Mouse (Mus musculus): ENCODE results near the gene Gid4. TPM values are rescaled to one million over a fixed set of nuclear protein-coding genes. Genes with fewer than 3 reads are reported as not detected.
A peak's percentile ranks its signal among the peaks of the same experiment; 100 is the strongest.

Gene Gid4
- polyA plus RNA-seq (2012; rRNA removed), result 45.0 and 46.6 TPM in 2 replicates

DNA sequence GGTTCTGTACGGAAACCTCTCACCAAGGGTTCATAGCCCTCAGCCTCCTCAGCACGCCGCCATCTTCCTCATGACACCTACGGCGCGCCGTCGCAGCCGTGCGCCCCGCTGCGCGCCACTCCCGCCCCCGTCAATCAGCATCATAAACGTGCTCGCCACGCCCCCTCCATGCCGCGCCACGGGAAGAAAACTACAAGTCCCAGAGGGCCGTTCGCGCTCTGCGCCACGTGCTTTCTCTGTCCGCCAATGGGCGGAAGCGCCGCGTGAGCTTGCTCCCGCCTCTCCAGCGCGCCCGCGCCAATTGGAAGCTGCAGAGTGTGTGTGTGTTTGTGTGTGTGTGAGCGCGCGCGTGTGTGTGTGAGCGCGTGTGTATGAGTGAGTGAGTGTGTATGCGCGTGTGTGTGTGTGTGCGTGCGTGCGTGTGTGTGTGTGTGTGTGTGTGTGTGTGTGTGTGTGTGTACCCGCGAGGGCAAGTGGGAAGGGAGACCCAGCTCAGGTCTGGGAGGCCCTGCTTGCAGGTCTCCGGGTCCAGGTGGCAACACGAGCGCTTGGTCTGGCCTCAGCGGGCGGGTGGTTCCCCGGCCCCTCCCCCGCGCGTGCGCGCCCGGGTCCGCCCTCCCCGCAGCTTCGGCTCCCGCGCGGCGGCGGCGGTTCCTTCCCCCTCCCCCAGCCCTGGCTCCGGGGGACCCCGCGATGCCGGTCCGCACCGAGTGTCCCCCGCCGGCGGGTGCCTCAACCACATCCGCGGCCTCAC lies at the start of gene Gid4:
Gene Gid4, plus strand, starts transcription at position 183 of the 754 bp plus-strand sequence.
- TF ChIP-seq POLR2A (IDR thresholded peaks at IDR 0.05; ENCODE audit: extremely low read depth, insufficient read depth, low read length), result peak; percentile 75
- TF ChIP-seq CTCF (IDR thresholded peaks at IDR 0.05; ENCODE audit: extremely low read depth, insufficient read depth, low read length), result no peak
- H3K4me1 ChIP-seq (ENCODE audit: control insufficient read depth, insufficient read depth, low read length), result peaks cover 7% of the 10 kb centered on the region
- H3K4me3 ChIP-seq (ENCODE audit: insufficient read depth, low read length), result peak within 1 kb of the TSS; percentile 57
- peak within 1 kb of the TSS; percentile 62; the same call in 1 of the 2 replicates for H3K27ac ChIP-seq (ENCODE audit: insufficient read depth, low read length)

DNA sequence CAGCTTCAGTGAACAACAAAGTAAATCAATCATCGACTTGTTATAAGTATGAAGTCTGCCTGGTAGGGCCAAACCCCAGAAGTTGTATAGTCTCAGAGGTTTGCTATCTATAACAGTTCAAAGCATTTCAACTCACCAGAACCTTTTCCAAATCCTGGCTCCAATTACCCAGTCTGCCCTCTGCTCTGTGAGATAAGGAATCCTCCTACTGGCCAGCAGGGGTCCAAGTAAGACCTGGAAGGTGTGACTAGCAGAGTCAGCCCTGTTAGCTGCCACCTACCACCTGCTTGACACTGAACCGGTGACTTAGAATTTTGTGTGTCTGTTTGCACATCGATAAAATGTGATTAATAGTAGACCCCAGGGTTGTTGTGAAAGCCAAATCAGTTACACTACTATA lies 49.7 kb upstream of the Gid4 start:
- no peak overlapping the region for H3K27ac ChIP-seq (ENCODE audit: insufficient read depth, low read length)
- TF ChIP-seq CTCF (IDR thresholded peaks at IDR 0.05; ENCODE audit: extremely low read depth, insufficient read depth, low read length), result no peak
- TF ChIP-seq POLR2A (IDR thresholded peaks at IDR 0.05; ENCODE audit: extremely low read depth, insufficient read depth, low read length), result no peak
- H3K4me1 ChIP-seq (ENCODE audit: control insufficient read depth, insufficient read depth, low read length), result no peaks in the 10 kb centered on the region
- no peak overlapping the region for H3K4me3 ChIP-seq (ENCODE audit: insufficient read depth, low read length)

DNA sequence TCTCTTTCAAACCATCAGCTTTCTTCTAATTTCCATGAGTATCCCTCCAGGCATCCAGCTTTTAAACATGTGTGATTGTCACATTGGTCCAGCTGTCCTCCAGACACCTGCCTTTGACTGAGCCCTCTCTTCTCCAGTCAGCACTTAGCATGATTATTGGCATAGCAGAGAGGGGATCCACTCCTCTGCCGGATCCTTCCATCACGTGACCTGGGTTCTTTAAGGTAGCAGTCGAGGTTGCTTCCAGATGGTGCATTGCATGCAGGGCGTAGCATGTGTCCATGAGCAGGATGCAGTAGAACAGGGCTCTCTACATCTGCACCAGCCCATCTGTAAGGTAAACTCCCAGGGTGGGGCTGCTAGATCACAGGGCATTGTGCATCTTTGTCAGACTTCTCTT lies 48.0 kb upstream of the Gid4 start:
- no peak for TF ChIP-seq POLR2A (IDR thresholded peaks at IDR 0.05; ENCODE audit: extremely low read depth, insufficient read depth, low read length)
- Histone ChIP-seq H3K4me3 (ENCODE audit: insufficient read depth, low read length) (no peak overlapping the region), H3K27ac (ENCODE audit: insufficient read depth, low read length) (no peak overlapping the region), H3K4me1 (ENCODE audit: control insufficient read depth, insufficient read depth, low read length) (no peaks in the 10 kb centered on the region)

DNA sequence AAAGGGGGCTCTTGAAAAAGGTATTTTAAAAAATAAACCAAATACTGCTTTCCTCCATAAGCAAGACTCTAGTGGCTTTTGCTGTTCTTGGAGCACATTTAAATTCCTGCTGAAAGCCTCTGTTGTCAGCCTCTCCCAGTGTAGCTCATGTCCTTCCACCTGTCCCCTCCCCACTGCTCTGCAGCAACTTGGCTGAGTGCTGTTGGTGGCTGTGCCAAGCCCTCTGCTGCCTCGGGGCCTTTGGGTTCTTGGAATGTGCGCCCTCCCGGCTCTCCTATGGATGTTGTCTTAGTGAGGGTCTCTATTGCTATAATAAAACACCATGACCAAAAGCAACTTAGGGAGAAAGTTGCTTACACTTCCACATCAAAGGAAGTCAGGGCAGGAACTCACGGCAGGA lies 47.5 kb upstream of the Gid4 start:
- H3K4me3 ChIP-seq (ENCODE audit: insufficient read depth, low read length), result no peak overlapping the region
- H3K27ac ChIP-seq (ENCODE audit: insufficient read depth, low read length), result no peak overlapping the region
- no peak for TF ChIP-seq CTCF (IDR thresholded peaks at IDR 0.05; ENCODE audit: extremely low read depth, insufficient read depth, low read length)
- TF ChIP-seq POLR2A (IDR thresholded peaks at IDR 0.05; ENCODE audit: extremely low read depth, insufficient read depth, low read length), result no peak
- H3K4me1 ChIP-seq (ENCODE audit: control insufficient read depth, insufficient read depth, low read length), result no peaks in the 10 kb centered on the region

DNA sequence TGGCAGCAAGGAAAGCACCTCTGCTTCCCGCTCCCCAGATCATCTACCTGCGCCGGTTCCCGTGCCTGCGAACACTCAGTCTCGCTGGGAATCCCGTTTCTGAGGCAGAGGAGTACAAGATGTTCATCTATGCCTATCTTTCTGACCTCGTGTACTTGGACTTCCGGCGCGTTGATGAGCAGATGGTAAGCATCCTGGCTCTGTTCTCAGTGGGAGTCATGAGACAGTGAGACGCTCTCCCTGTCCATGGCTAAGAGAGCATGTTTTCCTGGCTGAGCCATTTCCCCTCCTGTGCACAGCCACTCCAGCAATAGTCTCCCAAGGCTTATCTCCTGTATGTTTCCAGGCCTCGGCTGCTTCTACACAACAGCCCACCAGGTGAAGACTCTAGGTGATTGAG lies 46.5 kb upstream of the Gid4 start:
- no peak overlapping the region for H3K27ac ChIP-seq (ENCODE audit: insufficient read depth, low read length)
- H3K4me3 ChIP-seq (ENCODE audit: insufficient read depth, low read length), result no peak overlapping the region
- H3K4me1 ChIP-seq (ENCODE audit: control insufficient read depth, insufficient read depth, low read length), result no peaks in the 10 kb centered on the region
- TF ChIP-seq CTCF (IDR thresholded peaks at IDR 0.05; ENCODE audit: extremely low read depth, insufficient read depth, low read length) (no peak), POLR2A (IDR thresholded peaks at IDR 0.05; ENCODE audit: extremely low read depth, insufficient read depth, low read length) (no peak)

DNA sequence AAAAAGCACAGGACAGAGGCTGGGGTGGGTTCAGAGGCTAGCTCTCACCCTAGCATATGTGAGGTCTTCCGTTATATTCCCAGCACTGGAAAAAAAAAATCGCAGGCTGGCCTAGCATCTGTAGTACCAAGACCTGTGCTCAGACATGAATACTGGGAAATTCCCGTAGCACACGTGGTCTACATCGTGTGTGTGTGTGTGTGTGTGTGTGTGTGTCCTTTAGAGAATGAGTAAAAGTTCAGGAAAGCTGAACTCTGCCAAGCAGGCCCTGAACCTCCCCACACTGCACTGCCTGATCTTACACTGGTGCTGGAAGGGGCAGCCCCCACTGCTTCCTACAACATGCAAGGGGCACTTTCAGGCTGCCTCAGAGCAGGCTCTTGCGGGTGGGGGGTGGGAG lies 42.5 kb upstream of the Gid4 start:
- no peak for TF ChIP-seq POLR2A (IDR thresholded peaks at IDR 0.05; ENCODE audit: extremely low read depth, insufficient read depth, low read length)
- H3K27ac ChIP-seq (ENCODE audit: insufficient read depth, low read length), result no peak overlapping the region
- H3K4me3 ChIP-seq (ENCODE audit: insufficient read depth, low read length), result no peak overlapping the region
- H3K4me1 ChIP-seq (ENCODE audit: control insufficient read depth, insufficient read depth, low read length), result no peaks in the 10 kb centered on the region

DNA sequence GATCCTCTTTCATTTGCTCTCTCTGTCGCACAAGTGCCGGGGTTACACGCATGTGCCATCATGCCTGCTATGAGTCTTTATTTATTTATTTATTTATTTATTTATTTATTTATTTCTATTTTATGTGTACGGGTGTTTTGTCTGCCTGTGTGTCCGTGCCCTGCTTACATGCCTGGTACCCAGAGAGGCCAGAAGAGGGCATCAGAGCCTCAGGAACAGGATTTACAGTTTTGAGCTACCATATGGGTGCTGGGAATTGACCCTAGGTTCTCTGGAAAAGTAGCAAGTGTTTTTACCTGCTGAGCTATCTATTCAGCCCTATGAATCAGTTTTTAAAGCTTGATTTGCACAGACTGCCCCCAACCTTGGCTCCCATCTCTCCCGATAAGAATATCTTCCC lies 33.4 kb upstream of the Gid4 start:
- H3K27ac ChIP-seq (ENCODE audit: insufficient read depth, low read length), result no peak overlapping the region

DNA sequence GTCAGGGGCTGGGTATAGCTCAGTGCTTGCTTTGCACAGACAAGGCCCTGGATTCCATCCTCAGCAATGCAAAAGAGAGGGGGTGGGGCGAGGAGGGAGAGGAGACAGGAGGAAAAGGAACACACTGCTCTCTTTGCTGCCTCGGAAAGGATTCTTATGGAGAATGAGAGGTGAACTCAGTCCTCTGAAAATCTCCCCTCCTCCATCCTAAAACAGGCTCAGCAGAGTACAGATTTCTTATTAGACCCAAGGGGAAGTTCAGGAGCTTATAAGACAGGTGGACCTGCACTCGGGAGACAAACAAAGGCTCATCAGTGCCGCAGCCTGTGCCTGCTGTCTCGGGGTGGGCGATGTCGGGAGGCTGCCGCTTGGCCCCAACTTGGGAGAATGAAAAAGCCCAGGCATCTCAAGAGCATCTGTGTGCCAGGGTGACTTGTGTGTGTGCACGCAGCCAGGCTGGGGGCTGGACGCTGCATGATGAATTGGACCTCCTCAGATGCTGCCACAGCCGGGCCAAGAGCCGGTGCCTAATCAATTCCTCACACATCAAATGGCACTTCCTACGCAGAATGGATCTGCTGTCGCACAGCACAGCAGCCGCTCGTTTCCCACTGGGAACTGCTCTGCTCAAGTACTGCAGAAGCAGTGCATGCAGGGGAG lies 32.1 kb upstream of the Gid4 start:
- Histone ChIP-seq H3K27ac (ENCODE audit: insufficient read depth, low read length) (0 out of 2 replicates have a peak overlapping the region, but pooled peaks have one; percentile 11), H3K4me3 (ENCODE audit: insufficient read depth, low read length) (no peak overlapping the region), H3K4me1 (ENCODE audit: control insufficient read depth, insufficient read depth, low read length) (peaks cover 7% of the 10 kb centered on the region)
- TF ChIP-seq CTCF (IDR thresholded peaks at IDR 0.05; ENCODE audit: extremely low read depth, insufficient read depth, low read length), result no peak
- 0 out of 2 replicates have a peak, but pooled peaks have one; percentile 48 for TF ChIP-seq POLR2A (IDR thresholded peaks at IDR 0.05; ENCODE audit: extremely low read depth, insufficient read depth, low read length)

More for the DNA sequence above, 33.4 kb upstream of the Gid4 start:
- Histone ChIP-seq H3K4me3 (ENCODE audit: insufficient read depth, low read length) (no peak overlapping the region), H3K4me1 (ENCODE audit: control insufficient read depth, insufficient read depth, low read length) (peaks cover 7% of the 10 kb centered on the region)
- no peak for TF ChIP-seq POLR2A (IDR thresholded peaks at IDR 0.05; ENCODE audit: extremely low read depth, insufficient read depth, low read length)
- no peak for TF ChIP-seq CTCF (IDR thresholded peaks at IDR 0.05; ENCODE audit: extremely low read depth, insufficient read depth, low read length)

DNA sequence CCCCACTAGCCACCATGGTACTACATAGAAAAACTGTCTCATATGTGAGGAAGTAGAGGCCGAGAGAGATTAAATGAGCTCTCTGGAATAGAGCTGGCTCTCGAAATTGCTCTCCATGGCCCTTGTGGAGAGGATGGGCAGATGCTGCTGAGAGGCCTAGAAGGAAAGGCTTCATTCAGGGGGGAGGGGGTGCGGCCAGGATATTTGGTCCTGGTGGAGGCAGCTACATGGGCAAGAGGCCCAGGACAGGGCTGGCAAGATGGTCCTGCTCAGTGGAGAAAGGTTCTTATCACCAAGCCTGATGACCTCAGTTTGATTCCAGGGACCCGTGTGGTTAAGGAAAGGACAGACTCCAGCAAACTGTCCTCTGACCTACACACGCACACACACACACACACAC lies 31.0 kb upstream of the Gid4 start:
- H3K27ac ChIP-seq (ENCODE audit: insufficient read depth, low read length), result no peak overlapping the region

DNA sequence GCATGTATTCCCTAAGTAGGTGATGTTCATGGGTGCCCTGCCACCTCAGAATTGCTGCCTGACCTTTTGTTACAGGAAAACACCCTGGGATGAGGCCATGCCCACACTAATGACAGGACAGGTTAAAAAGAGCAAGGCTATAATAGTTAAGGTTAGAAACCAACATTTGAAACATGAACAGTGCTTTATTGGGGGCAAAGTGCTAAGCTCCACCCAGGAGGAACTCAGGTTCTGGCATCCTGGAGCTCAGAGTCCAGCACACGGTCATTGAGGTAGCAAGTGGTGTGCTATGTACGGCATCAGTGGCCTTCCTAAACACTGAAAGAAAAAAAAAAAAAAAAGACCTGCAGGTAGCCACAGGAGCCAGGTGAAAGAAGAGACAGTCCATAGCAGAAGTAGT lies 29.0 kb upstream of the Gid4 start:
- peaks cover 9% of the 10 kb centered on the region for H3K4me1 ChIP-seq (ENCODE audit: control insufficient read depth, insufficient read depth, low read length)
- no peak overlapping the region for H3K4me3 ChIP-seq (ENCODE audit: insufficient read depth, low read length)
- TF ChIP-seq CTCF (IDR thresholded peaks at IDR 0.05; ENCODE audit: extremely low read depth, insufficient read depth, low read length) (no peak), POLR2A (IDR thresholded peaks at IDR 0.05; ENCODE audit: extremely low read depth, insufficient read depth, low read length) (no peak)
- H3K27ac ChIP-seq (ENCODE audit: insufficient read depth, low read length), result no peak overlapping the region

More for the DNA sequence above, 31.0 kb upstream of the Gid4 start:
- TF ChIP-seq CTCF (IDR thresholded peaks at IDR 0.05; ENCODE audit: extremely low read depth, insufficient read depth, low read length), result no peak
- no peak for TF ChIP-seq POLR2A (IDR thresholded peaks at IDR 0.05; ENCODE audit: extremely low read depth, insufficient read depth, low read length)
- Histone ChIP-seq H3K4me3 (ENCODE audit: insufficient read depth, low read length) (no peak overlapping the region), H3K4me1 (ENCODE audit: control insufficient read depth, insufficient read depth, low read length) (peaks cover 7% of the 10 kb centered on the region)

Data from cortical plate, adult 2 months (tissue).